Mouse (Mus musculus) mature B cell (primary cell): ENCODE data around the gene Map3k7cl.

ENCODE experiments used
- in situ Hi-C: fragments of 300-500 bp; cut with MboI; formaldehyde crosslinking; loops from 2 replicates; pipeline ENCODE4 v1.14.3; 2019

Gene Map3k7cl

GRCm38 (mm10) chr16:87587843-87588242 is 34.7 kb downstream of the Map3k7cl start:
- in situ Hi-C loops, result no loop called here

GRCm38 (mm10) chr16:87594145-87594544 is 41.0 kb downstream of the Map3k7cl start:
- in situ Hi-C loops, result no loop called here

- in situ Hi-C loops, result no loop called here
Measured at GRCm38 (mm10) chr16:87595149-87595548, 42.0 kb downstream of the Map3k7cl start.

- in situ Hi-C loops, result no loop called here
Measured at GRCm38 (mm10) chr16:87602717-87603526, 49.8 kb downstream of the Map3k7cl start.

GRCm38 (mm10) chr16:87604002-87604401 is 50.9 kb downstream of the Map3k7cl start:
- in situ Hi-C loops, result no loop called here

GRCm38 (mm10) chr16:87604883-87605282 is 51.8 kb downstream of the Map3k7cl start:
- in situ Hi-C loops, result no loop called here

GRCm38 (mm10) chr16:87607383-87607782 is 54.3 kb downstream of the Map3k7cl start:
- in situ Hi-C loops, result no loop called here

- in situ Hi-C loops, result no loop called here
Measured at GRCm38 (mm10) chr16:87607959-87608358, 54.8 kb downstream of the Map3k7cl start.

GRCm38 (mm10) chr16:87610142-87610541 is 57.0 kb downstream of the Map3k7cl start:
- in situ Hi-C loops, result no loop called here

GRCm38 (mm10) chr16:87610556-87611295 is 57.6 kb downstream of the Map3k7cl start:
- in situ Hi-C loops, result no loop called here

GRCm38 (mm10) chr16:87611420-87611819 is 58.3 kb downstream of the Map3k7cl start:
- in situ Hi-C loops, result no loop called here

GRCm38 (mm10) chr16:87612218-87612838 is 59.2 kb downstream of the Map3k7cl start:
- in situ Hi-C loops, result no loop called here

- in situ Hi-C loops, result no loop called here
Measured at GRCm38 (mm10) chr16:87617377-87617776, 64.2 kb downstream of the Map3k7cl start.

GRCm38 (mm10) chr16:87621246-87621645 is 68.1 kb downstream of the Map3k7cl start:
- in situ Hi-C loops, result no loop called here

GRCm38 (mm10) chr16:87623881-87624280 is 70.8 kb downstream of the Map3k7cl start:
- in situ Hi-C loops, result no loop called here

- in situ Hi-C loops, result no loop called here
Measured at GRCm38 (mm10) chr16:87624937-87625336, 71.8 kb downstream of the Map3k7cl start.

GRCm38 (mm10) chr16:87625341-87625740 is 72.2 kb downstream of the Map3k7cl start:
- in situ Hi-C loops, result no loop called here

GRCm38 (mm10) chr16:87625816-87626215 is 72.7 kb downstream of the Map3k7cl start:
- in situ Hi-C loops, result no loop called here

GRCm38 (mm10) chr16:87626696-87627095 is 73.6 kb downstream of the Map3k7cl start:
- in situ Hi-C loops, result no loop called here

- in situ Hi-C loops, result no loop called here
Measured at GRCm38 (mm10) chr16:87634709-87635108, 81.6 kb downstream of the Map3k7cl start.

GRCm38 (mm10) chr16:87635213-87635755 is 82.2 kb downstream of the Map3k7cl start:
- in situ Hi-C loops, result no loop called here

- in situ Hi-C loops, result no loop called here
Measured at GRCm38 (mm10) chr16:87635841-87636240, 82.7 kb downstream of the Map3k7cl start.
